Mouse (Mus musculus) limb, embryonic 14.5 days (tissue): ENCODE data around the gene Col19a1. TPM values are rescaled to one million over a fixed set of nuclear protein-coding genes. Genes with fewer than 3 reads are reported as not detected.

Source experiments
- ATAC-seq: fragments of 200-750 bp; cut with Nextera tagmentation; 2 replicates; pipeline ENCODE4 v1.8.0; 2017; ENCODE audit warnings: low read depth, moderate number of reproducible peaks, moderate TSS enrichment; ENCODE audit not compliant: low FRiP score
- DNase-seq: peaks from one replicate; pipeline ENCODE4 v3.0.0-alpha.2; 2015; ENCODE audit warnings: low spot score
- H3K27ac ChIP-seq: fragments of 300-500 bp; sonication (generic); replicated peaks from 2 replicates; pipeline ENCODE4 v1.5.1; 2014; ENCODE audit warnings: low read depth, mild to moderate bottlenecking, low read length, moderate library complexity, mixed read lengths
- H3K27me3 ChIP-seq: fragments of 300-500 bp; sonication (generic); 2 replicates; pipeline ENCODE4 v1.6.1; 2014; ENCODE audit warnings: low read length, mixed read lengths; ENCODE audit not compliant: control insufficient read depth, insufficient read depth
- H3K36me3 ChIP-seq: fragments of 300-500 bp; sonication (generic); 2 replicates; pipeline ENCODE4 v1.6.1; 2014; ENCODE audit warnings: mild to moderate bottlenecking, low read length, moderate library complexity, mixed read lengths; ENCODE audit not compliant: control insufficient read depth, insufficient read depth
- H3K4me1 ChIP-seq: fragments of 300-500 bp; sonication (generic); 2 replicates; pipeline ENCODE4 v1.6.1; 2014; ENCODE audit warnings: antibody characterized with exemption, low read length, mixed read lengths; ENCODE audit not compliant: control insufficient read depth, insufficient read depth
- H3K4me2 ChIP-seq: fragments of 300-500 bp; sonication (generic); replicated peaks from 2 replicates; pipeline ENCODE4 v1.6.1; 2014; ENCODE audit warnings: low read depth, mild to moderate bottlenecking, low read length, moderate library complexity; ENCODE audit not compliant: severe bottlenecking
- H3K4me3 ChIP-seq: fragments of 300-500 bp; sonication (generic); replicated peaks from 2 replicates; pipeline ENCODE4 v1.5.1; 2014; ENCODE audit warnings: low read length
- H3K9ac ChIP-seq: fragments of 300-500 bp; sonication (generic); 2 replicates; pipeline ENCODE4 v1.6.1; 2014; ENCODE audit warnings: mild to moderate bottlenecking, low read depth, low read length, moderate library complexity; ENCODE audit not compliant: severe bottlenecking
- H3K9me3 ChIP-seq: fragments of 300-500 bp; sonication (generic); 2 replicates; pipeline ENCODE4 v1.6.1; 2016; ENCODE audit warnings: low read length; ENCODE audit not compliant: control insufficient read depth
- POLR2A ChIP-seq: fragments of 200-500 bp; IDR thresholded peaks from 2 replicates; pipeline ENCODE4 v1.8.0; 2012; ENCODE audit warnings: inconsistent platforms, mild to moderate bottlenecking, moderate library complexity, borderline replicate concordance; ENCODE audit not compliant: insufficient read depth, insufficient read length; ENCODE audit errors: extremely low read depth
- WGBS: fragments of 180-500 bp; shearing (Covaris S2); extraction: QIAGEN DNeasy Blood & Tissue Kit; methylation state at CpG from one replicate; pipeline ENCODE4 v1.1.7; 2014; 5-methylcytosine and 5-hydroxymethylcytosine counted together
- polyA plus RNA-seq, 2 experiments: library from polyadenylated mRNA; depleted of rRNA in 1 of 2; stranded (reverse) in 1 of 2; unstranded in 1 of 2; fragments of >200 nt; fragmentation: Nextera tagmentation in 1 of 2; extraction: Ambion mirVana in 1 of 2; gene quantifications; 2 replicates each; pipeline versions ENCODE4 v1.2.1 to v1.2.3; 2012 to 2014

Gene Col19a1
- polyA plus RNA-seq, 2 experiments = 0.98 to 4.2 TPM

GRCm38 (mm10) chr1:24303077-24303476, 284.2 kb downstream of the Col19a1 start:
- Histone ChIP-seq H3K27ac (no peak overlapping the region), H3K36me3 (no peaks in the 10 kb centered on the region), H3K27me3 (no peaks in the 10 kb centered on the region), H3K9ac (no peak overlapping the region), H3K9me3 (no peaks in the 10 kb centered on the region), H3K4me3 (no peak overlapping the region), H3K4me2 (no peak overlapping the region), H3K4me1 (no peaks in the 10 kb centered on the region)
- 82% methylated on average over 7 of the region's 7 CpGs for WGBS
- ATAC-seq = no peak
- TF ChIP-seq POLR2A = no peak
- no peak for DNase-seq

- WGBS = 14% methylated on average over 8 of the region's 8 CpGs
- peak; percentile 80 for ATAC-seq
Measured at GRCm38 (mm10) chr1:24302674-24303073, 284.6 kb downstream of the Col19a1 start.

GRCm38 (mm10) chr1:24300700-24301099, 286.6 kb downstream of the Col19a1 start:
- no peaks in the 10 kb centered on the region for H3K36me3 ChIP-seq
- H3K9me3 ChIP-seq = no peaks in the 10 kb centered on the region
- TF ChIP-seq POLR2A = no peak
- H3K9ac ChIP-seq = no peak overlapping the region
- no peak overlapping the region for H3K4me2 ChIP-seq
- WGBS = 88% methylated on average over 3 of the region's 3 CpGs
- H3K27ac ChIP-seq = no peak overlapping the region
- H3K4me1 ChIP-seq = no peaks in the 10 kb centered on the region
- no peak overlapping the region for H3K4me3 ChIP-seq
- DNase-seq (no peak), ATAC-seq (no peak)
- no peaks in the 10 kb centered on the region for H3K27me3 ChIP-seq

More at GRCm38 (mm10) chr1:24302674-24303073, 284.6 kb downstream of the Col19a1 start:
- H3K36me3 ChIP-seq = no peaks in the 10 kb centered on the region
- no peak for TF ChIP-seq POLR2A
- peak; percentile 70 for DNase-seq
- H3K9me3 ChIP-seq = no peaks in the 10 kb centered on the region
- H3K4me2 ChIP-seq = no peak overlapping the region
- H3K27ac ChIP-seq = no peak overlapping the region
- H3K4me3 ChIP-seq = no peak overlapping the region
- H3K27me3 ChIP-seq = no peaks in the 10 kb centered on the region
- no peak overlapping the region for H3K9ac ChIP-seq
- no peaks in the 10 kb centered on the region for H3K4me1 ChIP-seq

- no peak for ATAC-seq
- no peak for TF ChIP-seq POLR2A
Measured at GRCm38 (mm10) chr1:24294979-24295942, 292.0 kb downstream of the Col19a1 start.

GRCm38 (mm10) chr1:24292515-24292914, 294.8 kb downstream of the Col19a1 start:
- Histone ChIP-seq H3K9ac (no peak overlapping the region), H3K27ac (no peak overlapping the region), H3K36me3 (no peaks in the 10 kb centered on the region), H3K4me3 (no peak overlapping the region), H3K27me3 (no peaks in the 10 kb centered on the region), H3K4me2 (no peak overlapping the region), H3K9me3 (no peaks in the 10 kb centered on the region), H3K4me1 (no peaks in the 10 kb centered on the region)
- DNase-seq (no peak), ATAC-seq (no peak)
- no peak for TF ChIP-seq POLR2A
- WGBS = 12% methylated on average over 2 of the region's 2 CpGs

More at GRCm38 (mm10) chr1:24294979-24295942, 292.0 kb downstream of the Col19a1 start:
- H3K4me2 ChIP-seq = no peak overlapping the region
- H3K4me3 ChIP-seq = no peak overlapping the region
- H3K27me3 ChIP-seq = no peaks in the 10 kb centered on the region
- no peaks in the 10 kb centered on the region for H3K36me3 ChIP-seq
- H3K9me3 ChIP-seq = no peaks in the 10 kb centered on the region
- no peak overlapping the region for H3K9ac ChIP-seq
- WGBS = 75% methylated on average over 7 of the region's 7 CpGs
- H3K27ac ChIP-seq = no peak overlapping the region
- DNase-seq = no peak
- H3K4me1 ChIP-seq = no peaks in the 10 kb centered on the region
